Mouse (Mus musculus): Measurements from ENCODE around the gene L3mbtl4. TPM values are rescaled to one million over a fixed set of nuclear protein-coding genes. Genes with fewer than 3 reads are reported as not detected.
"Not testable (repeated sequence)": the region's sequence is repeated elsewhere in the genome, so short reads cannot be mapped to it uniquely, and the experiment has no call there.

L3mbtl4 gene
- polyA plus RNA-seq, 1 experiment from 2014 or later: 6.5 TPM

DNA sequence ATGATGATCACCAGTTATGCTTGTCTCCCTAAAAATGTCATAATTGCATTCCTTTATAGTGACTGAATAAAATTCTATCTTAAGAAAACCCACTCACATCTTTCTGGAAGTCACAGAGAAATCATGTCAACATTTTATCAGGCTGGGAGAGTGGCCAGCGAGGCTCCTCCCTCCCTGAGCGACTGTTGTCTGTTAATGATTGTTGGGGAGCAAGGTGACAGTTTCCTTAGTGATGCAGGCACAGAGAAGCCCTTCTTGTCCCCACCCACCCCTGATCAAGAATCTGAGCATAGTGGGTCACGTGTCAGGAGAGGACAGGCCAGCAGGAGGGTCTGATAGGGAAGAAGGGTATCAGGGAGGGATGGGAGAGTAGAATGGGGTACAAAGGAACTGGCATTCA, 59.8 kb downstream of the L3mbtl4 start:
- Histone ChIP-seq H3K9me3 (replicated peaks; ENCODE audit: control insufficient read depth, low read length, poor library complexity, severe bottlenecking) (no peaks in the 10 kb centered on the region), H3K27ac (ENCODE audit: low read length) (no peak overlapping the region), H3K4me3 (ENCODE audit: low read depth, low read length) (no peak overlapping the region), H3K4me2 (ENCODE audit: low read length) (no peak overlapping the region), H3K9ac (ENCODE audit: low read depth, low read length) (no peak overlapping the region), H3K4me1 (ENCODE audit: control insufficient read depth, insufficient read depth, low read length) (no peaks in the 10 kb centered on the region), H3K36me3 (ENCODE audit: control insufficient read depth, insufficient read depth, low read length) (no peaks in the 10 kb centered on the region), H3K27me3 (ENCODE audit: control insufficient read depth, insufficient read depth, low read depth, low read length) (no peaks in the 10 kb centered on the region)
- WGBS: 63% methylated on average over 3 of the region's 3 CpGs
- no peak for ATAC-seq

DNA sequence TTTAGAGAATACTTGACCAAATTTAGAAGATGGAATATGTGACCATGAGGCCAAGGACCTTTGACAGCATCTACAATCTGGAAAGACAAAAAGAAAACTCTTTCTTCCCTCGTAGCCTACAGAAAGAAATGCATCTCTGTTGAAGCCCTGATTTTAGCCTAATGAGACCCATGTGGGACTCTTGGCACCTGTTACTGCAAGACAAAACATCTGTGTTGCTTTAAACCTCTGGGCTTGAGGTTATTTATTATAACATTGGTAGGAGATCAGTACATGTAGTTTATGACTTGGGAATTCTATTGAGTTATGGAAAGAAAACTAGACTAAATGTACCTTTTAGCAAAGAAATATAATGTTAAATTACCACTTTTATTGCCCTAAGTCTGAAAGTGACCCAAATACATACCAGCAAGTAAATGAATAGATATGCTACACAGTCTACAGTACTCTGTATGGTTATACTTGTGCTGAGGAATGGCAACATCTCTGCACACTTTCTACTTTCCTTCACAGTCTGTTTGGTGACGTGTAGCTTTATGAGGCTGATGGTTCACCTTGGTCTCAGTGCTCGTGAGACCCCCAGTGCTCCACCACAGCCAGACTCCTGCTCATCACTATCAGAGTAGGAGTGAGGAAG, 65.4 kb downstream of the L3mbtl4 start:
- Histone ChIP-seq H3K4me2 (ENCODE audit: low read length) (no peak overlapping the region), H3K9ac (ENCODE audit: low read depth, low read length) (no peak overlapping the region), H3K27me3 (ENCODE audit: control insufficient read depth, insufficient read depth, low read depth, low read length) (no peaks in the 10 kb centered on the region), H3K9me3 (replicated peaks; ENCODE audit: control insufficient read depth, low read length, poor library complexity, severe bottlenecking) (no peaks in the 10 kb centered on the region), H3K4me1 (ENCODE audit: control insufficient read depth, insufficient read depth, low read length) (no peaks in the 10 kb centered on the region), H3K27ac (ENCODE audit: low read length) (no peak overlapping the region), H3K36me3 (ENCODE audit: control insufficient read depth, insufficient read depth, low read length) (no peaks in the 10 kb centered on the region), H3K4me3 (ENCODE audit: low read depth, low read length) (no peak overlapping the region)
- ATAC-seq: no peak
- 87% methylated on average over 3 of the region's 3 CpGs for WGBS

DNA sequence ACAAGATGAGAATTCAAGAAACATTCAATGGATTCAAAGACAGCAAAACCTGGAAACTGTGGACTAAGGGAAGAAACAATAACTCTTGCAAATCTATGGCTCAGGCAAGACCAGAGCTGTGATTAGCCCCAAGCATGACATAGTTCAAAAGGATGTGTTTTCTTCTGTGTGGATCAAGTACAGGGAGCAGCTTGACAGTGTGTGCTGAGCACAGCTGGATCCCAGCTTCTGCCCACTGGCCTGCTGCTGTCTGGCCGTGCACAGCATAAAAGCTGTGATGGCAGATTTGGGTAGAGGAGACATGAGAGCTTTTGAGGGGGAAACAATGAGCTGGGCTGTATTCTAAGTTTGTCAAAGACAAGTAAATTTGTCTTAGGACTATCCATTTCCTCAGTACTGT, 84.1 kb downstream of the L3mbtl4 start:
- no peak overlapping the region for H3K27ac ChIP-seq (ENCODE audit: low read length)
- H3K4me3 ChIP-seq (ENCODE audit: low read depth, low read length): no peak overlapping the region
- no peaks in the 10 kb centered on the region for H3K9me3 ChIP-seq (replicated peaks; ENCODE audit: control insufficient read depth, low read length, poor library complexity, severe bottlenecking)
- no peaks in the 10 kb centered on the region for H3K36me3 ChIP-seq (ENCODE audit: control insufficient read depth, insufficient read depth, low read length)
- WGBS: 13% methylated on average over 1 of the region's 1 CpGs
- ATAC-seq: peak; percentile 60; the same call in 1 of the 2 replicates
- no peaks in the 10 kb centered on the region for H3K27me3 ChIP-seq (ENCODE audit: control insufficient read depth, insufficient read depth, low read depth, low read length)
- no peak overlapping the region for H3K9ac ChIP-seq (ENCODE audit: low read depth, low read length)
- no peak overlapping the region for H3K4me2 ChIP-seq (ENCODE audit: low read length)
- peaks cover 8% of the 10 kb centered on the region for H3K4me1 ChIP-seq (ENCODE audit: control insufficient read depth, insufficient read depth, low read length)

DNA sequence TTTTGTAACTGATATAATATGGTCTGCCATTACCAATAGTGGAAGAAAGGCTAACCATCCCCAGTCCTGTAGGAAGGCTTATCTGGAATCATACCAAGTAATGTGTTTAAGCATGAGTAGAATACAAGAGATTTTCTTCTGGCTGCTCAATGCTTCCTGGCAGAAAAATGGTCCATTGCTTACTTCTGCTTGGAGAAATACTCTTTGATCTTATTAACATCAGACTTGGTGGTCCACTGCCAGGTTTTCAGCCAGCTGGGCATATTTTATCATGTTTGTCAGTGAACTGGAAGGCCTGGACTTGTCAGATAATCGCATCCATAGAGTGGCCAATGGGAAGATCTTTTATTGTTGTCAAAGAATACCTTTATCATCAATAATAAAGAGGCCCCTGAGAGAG, 97.5 kb downstream of the L3mbtl4 start:
- Histone ChIP-seq H3K27me3 (ENCODE audit: control insufficient read depth, insufficient read depth, low read depth, low read length) (no peaks in the 10 kb centered on the region), H3K9me3 (replicated peaks; ENCODE audit: control insufficient read depth, low read length, poor library complexity, severe bottlenecking) (0 out of 2 replicates have a peak, but pooled peaks cover 4% of the 10 kb centered on the region), H3K4me1 (ENCODE audit: control insufficient read depth, insufficient read depth, low read length) (no peaks in the 10 kb centered on the region), H3K4me2 (ENCODE audit: low read length) (no peak overlapping the region), H3K4me3 (ENCODE audit: low read depth, low read length) (no peak overlapping the region), H3K9ac (ENCODE audit: low read depth, low read length) (no peak overlapping the region), H3K36me3 (ENCODE audit: control insufficient read depth, insufficient read depth, low read length) (no peaks in the 10 kb centered on the region), H3K27ac (ENCODE audit: low read length) (no peak overlapping the region)
- no peak for ATAC-seq
- 90% methylated on average over 1 of the region's 1 CpGs for WGBS

DNA sequence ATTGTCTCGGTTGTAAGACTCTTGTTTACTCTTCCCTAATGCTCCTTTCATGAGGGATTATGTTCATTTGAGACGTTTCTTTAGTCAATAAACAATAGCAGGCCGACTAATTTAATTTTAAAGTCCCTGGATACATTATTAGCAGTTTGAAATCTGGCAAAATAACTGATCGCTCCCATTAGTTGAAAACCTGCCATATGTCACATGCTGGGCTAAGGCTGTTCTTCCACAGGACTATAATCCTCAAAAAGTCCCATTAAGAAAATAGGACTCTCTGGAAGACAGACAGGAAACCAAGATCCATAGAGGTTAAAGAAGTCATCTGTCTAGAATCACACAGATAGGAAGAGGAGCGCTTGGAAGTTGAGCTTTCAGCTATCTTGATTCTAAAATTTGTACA, 114.9 kb downstream of the L3mbtl4 start:
- WGBS: 45% methylated on average over 5 of the region's 5 CpGs
- H3K9ac ChIP-seq (ENCODE audit: low read depth, low read length): no peak overlapping the region
- no peak overlapping the region for H3K27ac ChIP-seq (ENCODE audit: low read length)
- no peaks in the 10 kb centered on the region for H3K36me3 ChIP-seq (ENCODE audit: control insufficient read depth, insufficient read depth, low read length)
- ATAC-seq: no peak
- H3K27me3 ChIP-seq (ENCODE audit: control insufficient read depth, insufficient read depth, low read depth, low read length): no peaks in the 10 kb centered on the region
- no peak overlapping the region for H3K4me3 ChIP-seq (ENCODE audit: low read depth, low read length)
- H3K4me2 ChIP-seq (ENCODE audit: low read length): no peak overlapping the region
- H3K9me3 ChIP-seq (replicated peaks; ENCODE audit: control insufficient read depth, low read length, poor library complexity, severe bottlenecking): no peaks in the 10 kb centered on the region
- no peaks in the 10 kb centered on the region for H3K4me1 ChIP-seq (ENCODE audit: control insufficient read depth, insufficient read depth, low read length)

DNA sequence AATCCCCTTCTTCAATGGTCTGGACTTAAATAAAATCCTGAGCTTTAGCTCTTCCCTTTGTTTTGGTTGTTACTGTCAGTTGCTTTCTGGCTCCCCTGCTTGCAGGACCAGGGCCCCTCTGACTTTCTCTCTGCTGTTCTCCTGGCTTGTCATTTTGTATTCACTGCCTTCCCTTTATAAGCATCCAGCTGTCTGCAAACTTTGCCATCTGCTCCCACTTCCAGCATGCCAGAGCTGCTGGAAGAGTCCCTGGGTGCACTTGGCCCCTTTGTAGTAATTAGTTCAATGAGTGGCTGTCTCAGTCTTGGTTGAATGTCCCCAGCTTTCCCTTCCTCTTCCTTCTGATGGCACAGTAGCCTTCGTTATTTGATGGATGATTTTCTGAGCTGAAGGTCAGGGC, 132.4 kb downstream of the L3mbtl4 start:
- H3K27ac ChIP-seq (ENCODE audit: low read length): no peak overlapping the region
- H3K36me3 ChIP-seq (ENCODE audit: control insufficient read depth, insufficient read depth, low read length): no peaks in the 10 kb centered on the region
- H3K27me3 ChIP-seq (ENCODE audit: control insufficient read depth, insufficient read depth, low read depth, low read length): no peaks in the 10 kb centered on the region
- no peaks in the 10 kb centered on the region for H3K9me3 ChIP-seq (replicated peaks; ENCODE audit: control insufficient read depth, low read length, poor library complexity, severe bottlenecking)
- no peaks in the 10 kb centered on the region for H3K4me1 ChIP-seq (ENCODE audit: control insufficient read depth, insufficient read depth, low read length)
- H3K4me3 ChIP-seq (ENCODE audit: low read depth, low read length): no peak overlapping the region
- ATAC-seq: no peak
- no peak overlapping the region for H3K4me2 ChIP-seq (ENCODE audit: low read length)
- no peak overlapping the region for H3K9ac ChIP-seq (ENCODE audit: low read depth, low read length)
- 58% methylated on average over 1 of the region's 1 CpGs for WGBS

DNA sequence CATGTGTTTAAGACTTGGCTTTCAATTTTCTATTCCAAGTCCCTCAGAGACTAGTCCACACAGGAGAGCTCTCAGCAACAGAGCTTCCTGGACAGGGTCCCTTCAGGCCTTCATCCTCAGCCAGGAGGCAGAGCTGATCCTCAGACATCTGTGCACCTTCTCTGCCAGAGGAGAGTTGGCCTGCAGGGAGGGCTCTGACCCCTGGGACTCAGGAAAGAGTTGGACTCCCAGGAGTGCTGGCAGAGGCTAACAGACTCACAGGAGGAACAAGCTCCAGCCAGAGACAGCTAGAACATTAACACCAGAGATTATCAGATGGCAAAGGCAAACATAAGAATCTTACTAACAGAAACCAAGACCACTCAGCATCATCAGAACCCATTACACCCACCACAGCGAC, 133.5 kb downstream of the L3mbtl4 start:
- H3K9me3 ChIP-seq (replicated peaks; ENCODE audit: control insufficient read depth, low read length, poor library complexity, severe bottlenecking); H3K4me2 ChIP-seq (ENCODE audit: low read length); H3K27ac ChIP-seq (ENCODE audit: low read length); ATAC-seq; H3K9ac ChIP-seq (ENCODE audit: low read depth, low read length); H3K36me3 ChIP-seq (ENCODE audit: control insufficient read depth, insufficient read depth, low read length); H3K4me3 ChIP-seq (ENCODE audit: low read depth, low read length); H3K27me3 ChIP-seq (ENCODE audit: control insufficient read depth, insufficient read depth, low read depth, low read length); H3K4me1 ChIP-seq (ENCODE audit: control insufficient read depth, insufficient read depth, low read length): not testable (repeated sequence)
- WGBS: 71% methylated on average over 1 of the region's 1 CpGs

DNA sequence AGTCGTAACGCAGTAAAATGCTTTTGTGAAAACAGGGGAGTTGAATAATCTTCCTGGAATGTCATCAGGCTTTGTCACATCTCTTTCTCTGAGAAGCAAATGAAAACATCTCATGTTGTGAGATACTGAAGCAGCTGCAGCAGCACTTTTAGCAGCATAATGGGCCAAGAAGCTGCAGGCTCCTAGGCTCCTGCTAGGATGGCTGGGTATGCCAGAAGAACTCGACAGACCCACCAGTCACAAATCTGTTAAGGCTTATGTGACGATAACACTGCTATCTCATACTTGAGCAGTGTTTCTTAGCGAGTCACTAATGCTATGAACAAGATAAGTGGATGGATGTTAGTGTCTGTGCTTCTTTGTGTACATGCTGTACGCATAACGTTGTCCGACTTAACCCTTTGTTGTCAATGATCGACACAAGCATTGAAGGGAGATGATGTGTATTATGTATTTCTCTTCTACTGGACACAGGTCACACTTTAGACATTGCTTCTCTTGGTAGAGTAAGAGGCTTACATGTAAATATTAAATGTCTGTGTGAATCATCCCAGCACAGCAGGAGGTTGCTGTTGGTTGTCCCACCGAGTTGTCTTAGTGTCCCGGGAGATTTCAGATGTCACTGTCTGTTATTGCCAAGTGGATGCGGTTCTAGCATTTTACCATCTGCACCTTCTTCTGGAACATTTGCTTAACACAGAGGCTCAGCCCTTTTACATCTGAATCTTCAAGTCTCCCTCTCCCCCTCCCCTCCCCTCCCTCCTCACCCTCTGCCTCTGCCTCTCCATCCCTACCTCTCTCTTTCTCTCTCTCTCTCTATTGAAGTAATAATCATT, 149.3 kb downstream of the L3mbtl4 start:
- H3K27ac ChIP-seq (ENCODE audit: low read length): peak overlapping the region; percentile 55
- H3K4me1 ChIP-seq (ENCODE audit: control insufficient read depth, insufficient read depth, low read length): no peaks in the 10 kb centered on the region; the same call in none of the 2 replicates
- no peaks in the 10 kb centered on the region for H3K36me3 ChIP-seq (ENCODE audit: control insufficient read depth, insufficient read depth, low read length)
- ATAC-seq: peak; percentile 58; the same call in 1 of the 2 replicates
- no peak overlapping the region for H3K4me3 ChIP-seq (ENCODE audit: low read depth, low read length)
- H3K9ac ChIP-seq (ENCODE audit: low read depth, low read length): no peak overlapping the region
- H3K9me3 ChIP-seq (replicated peaks; ENCODE audit: control insufficient read depth, low read length, poor library complexity, severe bottlenecking): no peaks in the 10 kb centered on the region
- 55% methylated on average over 12 of the region's 12 CpGs for WGBS
- no peak overlapping the region for H3K4me2 ChIP-seq (ENCODE audit: low read length)
- no peaks in the 10 kb centered on the region for H3K27me3 ChIP-seq (ENCODE audit: control insufficient read depth, insufficient read depth, low read depth, low read length)

DNA sequence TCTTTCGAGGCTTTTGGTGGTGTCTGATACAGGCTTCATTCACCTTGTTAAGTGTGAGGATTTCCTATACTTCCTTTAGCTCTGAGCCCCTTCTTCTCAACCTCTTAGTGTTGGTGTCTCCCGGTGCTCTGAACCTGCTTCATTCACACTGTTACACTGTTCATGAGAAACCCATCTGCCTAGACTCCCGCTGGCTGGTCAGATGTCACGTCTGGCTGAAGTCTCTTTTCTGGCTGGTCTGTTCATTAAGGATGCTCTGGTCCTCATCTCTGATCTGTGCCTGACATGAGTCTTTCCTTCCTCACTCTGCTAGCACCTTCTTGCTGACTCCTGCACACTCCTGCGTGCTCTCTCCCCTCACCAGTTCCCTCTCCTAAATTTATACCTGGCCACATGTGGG, 160.0 kb downstream of the L3mbtl4 start:
- no peaks in the 10 kb centered on the region for H3K36me3 ChIP-seq (ENCODE audit: control insufficient read depth, insufficient read depth, low read length)
- H3K4me1 ChIP-seq (ENCODE audit: control insufficient read depth, insufficient read depth, low read length): no peaks in the 10 kb centered on the region
- H3K9me3 ChIP-seq (replicated peaks; ENCODE audit: control insufficient read depth, low read length, poor library complexity, severe bottlenecking): no peaks in the 10 kb centered on the region
- no peak for ATAC-seq
- 59% methylated on average over 5 of the region's 5 CpGs for WGBS
- no peaks in the 10 kb centered on the region for H3K27me3 ChIP-seq (ENCODE audit: control insufficient read depth, insufficient read depth, low read depth, low read length)
- H3K27ac ChIP-seq (ENCODE audit: low read length): no peak overlapping the region
- H3K4me3 ChIP-seq (ENCODE audit: low read depth, low read length): no peak overlapping the region
- H3K4me2 ChIP-seq (ENCODE audit: low read length): no peak overlapping the region
- no peak overlapping the region for H3K9ac ChIP-seq (ENCODE audit: low read depth, low read length)

Data from midbrain, embryonic 16.5 days (tissue).